Mouse (Mus musculus) telencephalon, adult 2 months (tissue): Measurements from ENCODE around the gene Gm17332.
"Not testable (repeated sequence)": the region's sequence is repeated elsewhere in the genome, so short reads cannot be mapped to it uniquely, and the experiment has no call there.

Experiments
- DNase-seq: peaks from one replicate; pipeline ENCODE4 v3.0.0-alpha.2; 2011; ENCODE audit warnings: low read depth, low spot score

Gm17332 gene

GRCm38 (mm10) chr11:31182362-31182761, at the start of gene Gm17332:
TSS of gene Gm17332 (minus strand) at chr11:31182462.
- no peak for DNase-seq

DNA sequence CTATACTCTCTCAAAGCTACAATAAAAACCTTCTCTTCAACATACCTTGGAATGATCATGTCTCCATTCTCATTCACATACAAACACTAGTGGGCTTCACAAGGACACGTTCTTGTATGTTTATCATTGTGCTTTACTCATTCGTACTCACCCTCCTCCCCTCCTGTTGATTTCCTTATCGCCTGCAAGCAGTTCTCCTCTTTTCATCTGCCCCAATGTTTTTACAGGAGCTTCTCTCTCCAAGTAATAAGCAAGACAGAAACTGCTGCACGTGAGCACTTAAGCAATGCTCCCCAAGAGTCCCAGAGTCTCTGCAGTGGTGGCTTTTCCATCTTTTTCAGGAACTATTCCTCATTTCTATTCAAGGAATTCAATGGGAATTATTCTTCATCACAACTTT, 47.7 kb upstream of the Gm17332 start:
- DNase-seq, result no peak

GRCm38 (mm10) chr11:31225359-31225758, 43.1 kb upstream of the Gm17332 start:
- no peak for DNase-seq

DNA sequence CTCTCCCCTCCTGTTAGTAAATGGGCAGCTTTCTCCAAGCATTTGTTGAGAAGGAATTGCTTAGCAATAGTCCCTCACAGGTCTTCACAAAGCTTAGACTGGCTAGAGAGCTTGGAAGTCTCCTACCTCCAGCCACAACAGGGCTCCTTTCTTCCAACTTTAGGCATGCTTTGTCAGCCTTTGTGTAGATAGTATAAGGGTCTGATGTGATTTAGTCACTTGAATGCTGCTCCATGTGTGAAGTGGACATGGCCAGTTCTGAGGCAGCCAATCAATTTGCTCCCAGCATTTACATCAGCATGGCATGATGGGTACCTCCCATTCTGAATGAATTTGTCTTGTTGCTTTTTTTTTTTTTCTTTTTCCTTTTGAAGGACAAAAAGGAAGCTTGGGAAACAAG, 35.7 kb upstream of the Gm17332 start:
- DNase-seq, result no peak

- peak; percentile 1 for DNase-seq
Measured at GRCm38 (mm10) chr11:31195621-31196363, 13.5 kb upstream of the Gm17332 start.

DNA sequence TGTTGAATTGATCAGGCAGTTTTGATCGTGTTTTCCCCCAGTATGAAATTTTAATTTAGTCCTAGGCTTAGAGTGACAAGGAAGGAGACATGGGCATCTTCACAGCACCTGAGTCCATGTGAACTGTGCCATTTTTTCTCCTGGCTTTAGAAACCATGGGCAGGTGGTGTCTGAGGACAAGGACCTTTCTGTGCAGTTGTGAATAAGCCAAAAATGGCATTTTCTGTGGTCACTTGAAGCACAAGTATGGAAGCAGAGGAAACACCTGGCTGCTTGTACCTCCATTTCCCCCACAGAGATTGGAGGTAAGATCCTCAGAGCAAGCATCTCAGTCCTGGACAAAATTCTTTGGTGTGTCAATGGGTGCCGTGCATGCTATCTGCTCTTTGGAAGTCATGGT, 12.5 kb upstream of the Gm17332 start:
- no peak for DNase-seq

GRCm38 (mm10) chr11:31170052-31170646, 12.1 kb downstream of the Gm17332 start:
- DNase-seq, result peak; percentile 4

DNA sequence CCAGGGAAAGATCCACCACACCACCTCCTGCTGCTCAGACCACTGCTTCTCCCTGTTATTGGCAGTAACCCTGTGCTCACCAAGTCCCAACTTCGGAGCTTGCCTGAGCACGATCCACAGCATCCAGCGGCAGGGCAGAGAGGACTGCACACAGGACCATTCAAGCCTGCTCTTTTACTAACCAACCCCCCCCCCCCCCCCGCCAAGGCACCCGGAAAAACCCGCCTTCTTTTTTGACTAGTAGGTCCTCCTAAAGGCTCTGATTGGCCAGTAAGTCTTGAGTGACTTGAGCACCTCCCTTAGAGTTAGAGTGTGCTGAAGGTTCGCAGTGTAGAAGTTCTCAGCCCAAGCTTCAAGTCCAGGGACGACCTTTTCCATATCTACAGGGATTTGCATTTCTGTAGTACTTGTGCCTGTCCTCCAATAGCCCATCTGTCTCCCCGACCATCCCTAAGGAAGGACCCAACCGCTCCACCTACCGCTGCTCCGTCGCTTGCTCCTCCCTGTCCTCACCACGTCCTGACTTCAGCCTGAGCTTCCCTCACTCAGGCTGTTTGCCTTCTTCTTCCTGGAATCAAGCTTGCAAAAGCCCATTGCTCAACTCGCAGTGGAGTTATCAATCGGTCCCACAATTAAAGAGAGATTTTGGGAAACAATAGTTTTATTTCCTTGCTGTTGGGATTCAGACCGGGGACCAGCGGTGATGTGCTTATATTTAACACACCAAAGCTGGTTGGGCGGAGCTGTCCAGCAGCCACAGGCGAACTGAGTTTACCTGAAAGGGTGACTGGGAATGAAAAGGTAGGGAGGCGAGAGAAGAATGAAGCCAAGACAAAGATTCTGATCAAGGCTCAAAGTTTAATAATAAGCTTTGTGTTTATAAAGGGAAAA, 12.9 kb downstream of the Gm17332 start:
- DNase-seq, result peak; percentile 42

- DNase-seq, result peak; percentile 2
Measured at GRCm38 (mm10) chr11:31168831-31169160, 13.5 kb downstream of the Gm17332 start.

- DNase-seq, result no peak
Measured at GRCm38 (mm10) chr11:31157021-31157420, 25.2 kb downstream of the Gm17332 start.

DNA sequence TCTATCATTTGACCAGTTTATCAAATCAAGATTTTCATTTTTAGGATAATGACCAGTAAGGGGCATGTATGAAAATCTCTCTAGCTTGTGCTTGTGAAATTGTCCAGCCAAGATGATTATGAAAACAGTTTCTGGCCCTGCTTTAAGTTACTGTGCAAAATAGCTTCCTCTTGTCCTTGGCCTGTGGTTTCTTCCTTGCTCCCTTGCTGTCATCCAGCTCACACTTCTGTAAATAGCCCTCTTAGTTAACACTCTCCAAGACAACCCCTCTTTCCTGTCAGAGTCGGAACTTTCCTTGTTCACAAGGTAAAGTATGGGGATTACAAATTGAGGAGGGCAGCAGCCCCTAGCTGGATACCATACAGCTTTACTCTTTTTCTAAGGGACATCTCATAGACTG, 43.9 kb downstream of the Gm17332 start:
- not testable (repeated sequence) for DNase-seq

DNA sequence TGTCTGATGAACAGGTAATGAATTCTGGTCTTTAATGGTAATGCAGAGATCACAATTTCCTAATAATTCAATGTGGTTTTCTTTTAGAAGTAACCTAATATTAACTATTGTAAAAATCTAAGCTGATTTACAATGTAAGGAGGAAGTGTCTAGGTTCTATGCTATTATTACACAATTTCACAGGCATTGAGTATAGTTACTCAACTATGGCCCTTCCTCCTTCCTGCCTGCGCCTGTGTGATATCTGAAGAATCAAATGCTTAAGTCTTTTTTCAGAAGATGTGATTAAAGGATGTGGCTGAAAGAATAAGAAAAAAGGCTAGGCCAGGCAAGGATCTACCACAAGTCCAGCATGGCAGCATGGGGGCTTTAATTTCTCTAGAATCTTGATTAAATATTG, 47.4 kb downstream of the Gm17332 start:
- not testable (repeated sequence) for DNase-seq

DNA sequence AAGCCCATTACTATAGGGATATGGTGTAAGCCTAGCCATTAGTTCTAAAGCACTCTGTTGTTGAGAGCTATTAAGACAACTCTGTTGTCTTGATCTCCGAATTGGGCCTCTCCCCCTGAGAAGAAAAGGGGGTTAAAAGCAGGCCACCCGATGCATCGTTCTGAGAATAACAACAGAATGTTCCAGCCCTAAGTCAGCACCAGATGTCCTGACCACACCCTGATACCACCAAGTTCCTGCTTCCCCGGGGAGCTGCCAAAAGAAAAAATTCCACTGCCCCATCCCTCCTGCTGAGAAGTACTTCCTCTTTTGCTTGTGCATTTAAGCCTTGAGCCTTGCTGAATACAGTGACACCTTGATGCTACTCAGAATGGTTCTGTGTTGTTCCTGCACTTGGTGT, 48.5 kb downstream of the Gm17332 start:
- not testable (repeated sequence) for DNase-seq
